Mouse (Mus musculus) intestine, embryonic 15.5 days (tissue): ENCODE results near the gene Sema6c. TPM values are rescaled to one million over a fixed set of nuclear protein-coding genes. Genes with fewer than 3 reads are reported as not detected.
"Not testable (repeated sequence)": the region's sequence is repeated elsewhere in the genome, so short reads cannot be mapped to it uniquely, and the experiment has no call there.

Source experiments
- ATAC-seq: fragments of 200-750 bp; cut with Nextera tagmentation; 2 replicates; pipeline ENCODE4 v1.8.0; 2017; ENCODE audit warnings: moderate TSS enrichment, moderate library complexity
- H3K27ac ChIP-seq: fragments of 300-500 bp; sonication (generic); 2 replicates; pipeline ENCODE4 v1.5.1; 2015; ENCODE audit warnings: mild to moderate bottlenecking, inconsistent platforms
- H3K27me3 ChIP-seq: fragments of 300-500 bp; sonication (generic); replicated peaks from 2 replicates; pipeline ENCODE4 v1.6.1; 2015; ENCODE audit warnings: inconsistent platforms
- H3K36me3 ChIP-seq: fragments of 300-500 bp; sonication (generic); 2 replicates; pipeline ENCODE4 v1.6.1; 2015; ENCODE audit warnings: inconsistent platforms
- H3K4me1 ChIP-seq: fragments of 300-500 bp; sonication (generic); replicated peaks from 2 replicates; pipeline ENCODE4 v1.6.1; 2015; ENCODE audit warnings: inconsistent platforms
- H3K4me2 ChIP-seq: fragments of 300-500 bp; sonication (generic); replicated peaks from 2 replicates; pipeline ENCODE4 v1.6.1; 2015; ENCODE audit warnings: mild to moderate bottlenecking, inconsistent platforms
- H3K4me3 ChIP-seq: fragments of 300-500 bp; sonication (generic); replicated peaks from 2 replicates; pipeline ENCODE4 v1.5.1; 2015; ENCODE audit warnings: inconsistent platforms
- H3K9ac ChIP-seq: fragments of 300-500 bp; sonication (generic); 2 replicates; pipeline ENCODE4 v1.6.1; 2015; ENCODE audit warnings: inconsistent platforms
- H3K9me3 ChIP-seq: fragments of 300-500 bp; sonication (generic); 2 replicates; pipeline ENCODE4 v1.6.1; 2016; ENCODE audit warnings: inconsistent platforms
- WGBS: fragments of 180-500 bp; shearing (Covaris S2); methylation state at CpG from one replicate; pipeline ENCODE4 v1.1.7; 2015; 5-methylcytosine and 5-hydroxymethylcytosine counted together
- polyA plus RNA-seq: library from polyadenylated mRNA; unstranded; fragments of >200 nt; fragmentation: Nextera tagmentation; extraction: Ambion mirVana; gene quantifications from 2 replicates; pipeline ENCODE4 v1.2.1, GENCODE M21; 2015

Gene Sema6c
- polyA plus RNA-seq, result 4.3 and 4.8 TPM in 2 replicates

- peak; percentile 98 for ATAC-seq
- H3K36me3 ChIP-seq, result no peaks in the 10 kb centered on the region
- H3K9me3 ChIP-seq, result no peaks in the 10 kb centered on the region
- H3K4me2 ChIP-seq, result peak within 1 kb of the TSS; percentile 93
- H3K27me3 ChIP-seq, result no peaks in the 10 kb centered on the region
- WGBS, result under 1% methylated on average over 66 of the region's 66 CpGs
- H3K4me1 ChIP-seq, result peaks cover 32% of the 10 kb centered on the region
- H3K4me3 ChIP-seq, result peak within 1 kb of the TSS; percentile 70
- peak within 1 kb of the TSS; percentile 71 for H3K9ac ChIP-seq
- no peak within 1 kb of the TSS; the same call in 1 of the 2 replicates for H3K27ac ChIP-seq
These were observed at the start of gene Sema6c for GRCm38 (mm10) chr3:95159987-95160963. Sema6c (plus strand) TSS chr3:95160457.

- peak; percentile 79 for ATAC-seq
- Histone ChIP-seq H3K4me1 (peaks cover 10% of the 10 kb centered on the region), H3K4me2 (peak within 1 kb of the TSS; percentile 54), H3K27me3 (no peaks in the 10 kb centered on the region), H3K36me3 (no peaks in the 10 kb centered on the region), H3K4me3 (peak within 1 kb of the TSS; percentile 80), H3K9ac (peak within 1 kb of the TSS; percentile 85), H3K27ac (peak within 1 kb of the TSS; percentile 98), H3K9me3 (no peaks in the 10 kb centered on the region)
- under 1% methylated on average over 54 of the region's 54 CpGs for WGBS
These were observed 49.1 kb upstream of the Sema6c start, which contains the start of gene Vps72 for GRCm38 (mm10) chr3:95110911-95111726. Vps72 (plus strand) TSS chr3:95111022.

- no peaks in the 10 kb centered on the region for H3K27me3 ChIP-seq
- no peak overlapping the region for H3K27ac ChIP-seq
- peaks cover 10% of the 10 kb centered on the region for H3K4me1 ChIP-seq
- no peaks in the 10 kb centered on the region for H3K36me3 ChIP-seq
- 85% methylated on average over 1 of the region's 1 CpGs for WGBS
- no peak overlapping the region for H3K9ac ChIP-seq
- ATAC-seq, result no peak
- H3K9me3 ChIP-seq, result no peaks in the 10 kb centered on the region
- no peak overlapping the region for H3K4me3 ChIP-seq
- H3K4me2 ChIP-seq, result no peak overlapping the region
These were observed 47.5 kb upstream of the Sema6c start for GRCm38 (mm10) chr3:95112760-95113159.

- Histone ChIP-seq H3K36me3 (peaks cover 30% of the 10 kb centered on the region), H3K9me3 (no peaks in the 10 kb centered on the region), H3K4me3 (no peak overlapping the region), H3K4me1 (no peaks in the 10 kb centered on the region), H3K27me3 (no peaks in the 10 kb centered on the region), H3K4me2 (no peak overlapping the region), H3K27ac (no peak overlapping the region), H3K9ac (no peak overlapping the region)
- ATAC-seq, result no peak
- 80% methylated on average over 2 of the region's 2 CpGs for WGBS
These were observed 42.5 kb upstream of the Sema6c start for GRCm38 (mm10) chr3:95117751-95118150.

- no peaks in the 10 kb centered on the region for H3K9me3 ChIP-seq
- no peak overlapping the region for H3K4me3 ChIP-seq
- 59% methylated on average over 6 of the region's 6 CpGs for WGBS
- peaks cover 30% of the 10 kb centered on the region for H3K36me3 ChIP-seq
- peaks cover 6% of the 10 kb centered on the region for H3K4me1 ChIP-seq
- no peak overlapping the region for H3K4me2 ChIP-seq
- no peak overlapping the region for H3K27ac ChIP-seq
- no peak overlapping the region for H3K9ac ChIP-seq
- no peak for ATAC-seq
- H3K27me3 ChIP-seq, result no peaks in the 10 kb centered on the region
These were observed 38.7 kb upstream of the Sema6c start for GRCm38 (mm10) chr3:95121580-95121979.

- peaks cover 6% of the 10 kb centered on the region for H3K4me1 ChIP-seq
- no peaks in the 10 kb centered on the region for H3K27me3 ChIP-seq
- no peak within 1 kb of the TSS for H3K9ac ChIP-seq
- ATAC-seq, result peak; percentile 36; the same call in 1 of the 2 replicates
- no peak within 1 kb of the TSS for H3K4me3 ChIP-seq
- WGBS, result 58% methylated on average over 6 of the region's 6 CpGs
- H3K4me2 ChIP-seq, result no peak within 1 kb of the TSS
- H3K9me3 ChIP-seq, result no peaks in the 10 kb centered on the region
- H3K36me3 ChIP-seq, result peaks cover 25% of the 10 kb centered on the region
- H3K27ac ChIP-seq, result no peak within 1 kb of the TSS; the same call in 1 of the 2 replicates
These were observed 36.0 kb upstream of the Sema6c start, which contains the start of gene Tmod4 for GRCm38 (mm10) chr3:95124246-95124645. Tmod4 (plus strand) TSS chr3:95124476.

- WGBS, result 17% methylated on average over 5 of the region's 5 CpGs
- H3K36me3 ChIP-seq, result peaks cover 19% of the 10 kb centered on the region
- H3K4me3 ChIP-seq, result no peak overlapping the region
- no peak overlapping the region for H3K9ac ChIP-seq
- H3K27ac ChIP-seq, result no peak overlapping the region
- ATAC-seq, result peak; percentile 32; the same call in 1 of the 2 replicates
- no peaks in the 10 kb centered on the region for H3K9me3 ChIP-seq
- H3K27me3 ChIP-seq, result no peaks in the 10 kb centered on the region
- peaks cover 6% of the 10 kb centered on the region for H3K4me1 ChIP-seq
- H3K4me2 ChIP-seq, result no peak overlapping the region
These were observed 35.3 kb upstream of the Sema6c start for GRCm38 (mm10) chr3:95124972-95125371.

- Histone ChIP-seq H3K4me2 (no peak overlapping the region), H3K36me3 (peaks cover 4% of the 10 kb centered on the region), H3K4me3 (no peak overlapping the region), H3K9ac (no peak overlapping the region), H3K27ac (no peak overlapping the region), H3K9me3 (no peaks in the 10 kb centered on the region), H3K27me3 (no peaks in the 10 kb centered on the region), H3K4me1 (peaks cover 9% of the 10 kb centered on the region)
- no peak for ATAC-seq
- 40% methylated on average over 6 of the region's 6 CpGs for WGBS
These were observed 31.0 kb upstream of the Sema6c start for GRCm38 (mm10) chr3:95129226-95129651.

- Histone ChIP-seq H3K9ac (no peak overlapping the region), H3K4me3 (no peak overlapping the region), H3K27ac (no peak overlapping the region), H3K4me1 (peaks cover 8% of the 10 kb centered on the region), H3K9me3 (no peaks in the 10 kb centered on the region), H3K36me3 (peaks cover 4% of the 10 kb centered on the region), H3K4me2 (no peak overlapping the region), H3K27me3 (no peaks in the 10 kb centered on the region)
- 80% methylated on average over 5 of the region's 5 CpGs for WGBS
- ATAC-seq, result no peak
These were observed 30.2 kb upstream of the Sema6c start for GRCm38 (mm10) chr3:95130081-95130480.

GRCm38 (mm10) chr3:95132389-95132788, 27.9 kb upstream of the Sema6c start:
- 89% methylated on average over 2 of the region's 2 CpGs for WGBS
- not testable (repeated sequence) for ATAC-seq, H3K27ac ChIP-seq, H3K4me1 ChIP-seq, H3K27me3 ChIP-seq, H3K36me3 ChIP-seq, H3K9me3 ChIP-seq, H3K9ac ChIP-seq, H3K4me3 ChIP-seq, H3K4me2 ChIP-seq

GRCm38 (mm10) chr3:95133176-95133575, 27.1 kb upstream of the Sema6c start:
- ATAC-seq, result no peak
- Histone ChIP-seq H3K4me2 (peak overlapping the region; percentile 69), H3K27me3 (no peaks in the 10 kb centered on the region), H3K4me3 (peak overlapping the region; percentile 59), H3K4me1 (0 out of 2 replicates have a peak, but pooled peaks cover 8% of the 10 kb centered on the region), H3K9ac (peak overlapping the region; percentile 67), H3K36me3 (peaks cover 4% of the 10 kb centered on the region), H3K9me3 (no peaks in the 10 kb centered on the region), H3K27ac (peak overlapping the region; percentile 63)
- WGBS, result 52% methylated on average over 11 of the region's 11 CpGs

- Histone ChIP-seq H3K9ac (peak within 1 kb of the TSS; percentile 67), H3K4me1 (0 out of 2 replicates have a peak, but pooled peaks cover 8% of the 10 kb centered on the region), H3K4me2 (peak within 1 kb of the TSS; percentile 69), H3K27ac (peak within 1 kb of the TSS; percentile 63), H3K4me3 (peak within 1 kb of the TSS; percentile 59), H3K36me3 (peaks cover 4% of the 10 kb centered on the region), H3K9me3 (no peaks in the 10 kb centered on the region), H3K27me3 (no peaks in the 10 kb centered on the region)
- peak; percentile 95 for ATAC-seq
- WGBS, result under 1% methylated on average over 20 of the region's 20 CpGs
These were observed 26.6 kb upstream of the Sema6c start, which contains the start of the genes Scnm1 and Lysmd1 for GRCm38 (mm10) chr3:95133680-95134101. Scnm1 (minus strand) TSS chr3:95134011. Lysmd1 (plus strand) TSS chr3:95134088.
